Mouse (Mus musculus) myocyte (in vitro differentiated cells): ENCODE data around the gene Lamtor2. TPM values are rescaled to one million over a fixed set of nuclear protein-coding genes. Genes with fewer than 3 reads are reported as not detected.

Experiments
- H3K27me3 ChIP-seq: one replicate; pipeline ENCODE4 v1.6.1; 2011; ENCODE audit not compliant: control insufficient read depth, insufficient read depth, insufficient read length
- H3K36me3 ChIP-seq: one replicate; pipeline ENCODE4 v1.6.1; 2011; ENCODE audit not compliant: control insufficient read depth, insufficient read depth
- H3K4me2 ChIP-seq: one replicate; pipeline ENCODE4 v1.6.1; 2011; ENCODE audit warnings: low read depth, control low read depth
- H3K4me3 ChIP-seq: one replicate; pipeline ENCODE4 v1.5.1; 2011; ENCODE audit warnings: mild to moderate bottlenecking, control low read depth, moderate library complexity
- H3K79me2 ChIP-seq: one replicate; pipeline ENCODE4 v1.6.1; 2011; ENCODE audit not compliant: control insufficient read depth, insufficient read depth
- H3ac ChIP-seq: one replicate; pipeline ENCODE4 v1.6.1; 2011; ENCODE audit not compliant: control insufficient read depth, insufficient read length
- CEBPB ChIP-seq: IDR thresholded peaks from 2 replicates; pipeline ENCODE4 v1.6.1; 2011; ENCODE audit warnings: mild to moderate bottlenecking, moderate library complexity; ENCODE audit not compliant: poor library complexity, insufficient read depth, severe bottlenecking
- E2F4 ChIP-seq: IDR thresholded peaks from one replicate; pipeline ENCODE4 v1.6.1; 2011; ENCODE audit warnings: mild to moderate bottlenecking, control low read depth, moderate library complexity; ENCODE audit not compliant: insufficient read depth
- MAX ChIP-seq: IDR thresholded peaks from one replicate; pipeline ENCODE4 v1.6.1; 2011; ENCODE audit warnings: low read depth, mild to moderate bottlenecking, control low read depth
- MYOD1 ChIP-seq, 3 experiments: IDR thresholded peaks; one replicate each; pipeline ENCODE4 v1.6.1; 2011; ENCODE audit warnings: control low read depth in 2 of 3, low read depth in 2 of 3, mild to moderate bottlenecking in 2 of 3, moderate library complexity in 1 of 3; ENCODE audit not compliant: insufficient read length in 2 of 3, control insufficient read depth in 1 of 3
- MYOG ChIP-seq, 3 experiments: IDR thresholded peaks; one replicate each; pipeline ENCODE4 v1.6.1; 2011; ENCODE audit warnings: control low read depth in 2 of 3, low read depth in 2 of 3, mild to moderate bottlenecking in 2 of 3; ENCODE audit not compliant: insufficient read length in 2 of 3, control insufficient read depth in 1 of 3, insufficient read depth in 1 of 3
- POLR2A ChIP-seq: IDR thresholded peaks from one replicate; pipeline ENCODE4 v1.6.1; 2011; ENCODE audit warnings: low read depth, mild to moderate bottlenecking, control low read depth, moderate library complexity; ENCODE audit not compliant: insufficient read length
- POLR2AphosphoS2 ChIP-seq: IDR thresholded peaks from one replicate; pipeline ENCODE4 v1.6.1; 2011; ENCODE audit warnings: low read depth, control low read depth; ENCODE audit not compliant: insufficient read length
- REST ChIP-seq: IDR thresholded peaks from one replicate; pipeline ENCODE4 v1.6.1; 2011; ENCODE audit warnings: mild to moderate bottlenecking, control low read depth, moderate library complexity; ENCODE audit not compliant: insufficient read depth, insufficient read length
- SRF ChIP-seq: IDR thresholded peaks from one replicate; pipeline ENCODE4 v1.6.1; 2011; ENCODE audit warnings: low read depth; ENCODE audit not compliant: control insufficient read depth, insufficient read length
- TCF12 ChIP-seq: IDR thresholded peaks from one replicate; pipeline ENCODE4 v1.6.1; 2011; ENCODE audit warnings: mild to moderate bottlenecking, control low read depth; ENCODE audit not compliant: poor library complexity, insufficient read depth, severe bottlenecking
- TCF3 ChIP-seq: IDR thresholded peaks from one replicate; pipeline ENCODE4 v1.6.1; 2011; ENCODE audit warnings: low read depth, control low read depth; ENCODE audit not compliant: insufficient read length
- USF1 ChIP-seq: IDR thresholded peaks from one replicate; pipeline ENCODE4 v1.6.1; 2011; ENCODE audit warnings: low read depth, mild to moderate bottlenecking, control low read depth, moderate library complexity
- polyA plus RNA-seq: library from polyadenylated mRNA; unstranded; fragments of >200 nt; fragmentation: generic; extraction: Trizol; gene quantifications from one replicate; pipeline ENCODE4 v1.2.1, GENCODE M21; 2012; ENCODE audit warnings: missing spikeins

The Lamtor2 gene
- polyA plus RNA-seq, 1 experiment, result 165 TPM

DNA sequence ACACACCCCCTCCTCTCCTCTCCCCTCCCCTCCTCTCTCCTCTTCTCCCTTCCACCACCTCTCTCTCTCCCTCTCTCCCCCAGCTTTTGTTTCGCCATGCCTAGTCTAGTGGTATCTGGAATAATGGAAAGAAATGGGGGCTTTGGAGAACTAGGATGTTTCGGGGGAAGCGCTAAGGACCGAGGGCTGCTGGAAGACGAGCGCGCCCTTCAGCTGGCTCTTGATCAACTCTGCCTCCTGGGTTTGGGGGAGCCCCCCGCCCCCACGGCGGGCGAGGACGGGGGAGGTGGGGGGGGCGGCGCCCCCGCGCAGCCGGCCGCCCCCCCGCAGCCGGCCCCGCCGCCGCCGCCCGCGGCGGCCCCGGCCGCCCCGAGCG, 20.6 kb downstream of the Lamtor2 start, which contains the start of gene Mex3a:
TSS of gene Mex3a (plus strand) at position 97 of the 376 bp plus-strand sequence.
- H3K79me2 ChIP-seq, result peaks cover 45% of the 10 kb centered on the region
- H3K36me3 ChIP-seq, result no peaks in the 10 kb centered on the region
- peak within 1 kb of the TSS; percentile 92 for H3K4me2 ChIP-seq
- TF ChIP-seq MYOG (IDR thresholded peaks at IDR 0.05; ENCODE audit: control insufficient read depth in 1 of 3, insufficient read depth in 1 of 3, insufficient read length in 2 of 3, low read depth in 2 of 3) (no peak), POLR2A (no peak), SRF (no peak), TCF3 (no peak), MAX (no peak)
- H3K4me3 ChIP-seq, result peak within 1 kb of the TSS; percentile 97
- H3ac ChIP-seq, result peak within 1 kb of the TSS; percentile 72
- H3K27me3 ChIP-seq, result no peaks in the 10 kb centered on the region

DNA sequence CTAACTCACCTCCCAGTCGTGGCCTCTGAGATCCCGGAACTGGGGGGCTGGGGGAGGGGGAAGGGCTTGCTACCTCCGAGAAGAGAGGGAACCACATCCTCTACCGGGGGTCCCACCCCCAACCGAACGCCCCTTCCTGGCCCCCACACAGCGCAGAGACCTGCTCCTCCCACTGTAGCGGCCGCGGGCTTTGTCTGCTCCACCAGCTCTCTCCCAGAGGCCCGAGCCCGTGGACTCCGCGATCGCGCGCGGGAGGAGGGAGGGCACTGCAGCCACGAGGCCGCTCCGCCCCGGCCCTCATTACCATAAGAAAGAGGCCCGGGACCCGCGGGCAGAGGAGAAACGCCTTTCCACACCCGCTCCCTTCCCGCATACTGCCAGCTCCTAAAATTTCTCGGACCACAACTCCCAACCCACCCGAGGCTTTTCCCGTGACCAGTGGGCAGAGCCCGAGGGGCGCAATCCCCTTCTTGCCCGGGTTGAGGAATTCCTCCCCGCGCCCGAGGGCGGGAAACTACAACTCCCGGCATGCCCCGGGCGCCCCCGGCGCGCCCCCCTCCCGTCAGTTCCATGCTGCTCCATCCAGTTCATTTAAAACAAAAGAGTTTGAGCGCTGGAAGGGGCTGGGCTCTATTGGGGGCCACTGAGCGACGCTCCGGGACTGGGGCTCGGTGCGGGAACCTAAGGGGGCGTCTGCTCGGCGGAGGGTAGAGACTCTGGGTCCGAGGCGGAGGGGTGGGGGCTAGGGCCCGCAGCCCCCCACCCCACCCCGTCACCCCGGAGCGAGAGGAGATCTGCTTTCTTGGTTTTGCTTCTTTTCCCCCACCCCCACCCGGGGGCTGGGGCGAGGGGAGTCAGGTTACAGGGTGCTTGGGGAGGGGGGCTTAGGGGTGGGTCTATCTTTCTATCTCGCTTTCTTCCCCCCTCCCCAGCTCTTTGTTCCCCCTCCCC, 21.3 kb downstream of the Lamtor2 start:
- no peaks in the 10 kb centered on the region for H3K36me3 ChIP-seq
- TF ChIP-seq POLR2AphosphoS2 (peak; percentile 31), REST (no peak), USF1 (no peak), MAX (no peak), POLR2A (peak; percentile 64), MYOD1 (IDR thresholded peaks at IDR 0.05; ENCODE audit: control insufficient read depth in 1 of 3, insufficient read length in 2 of 3, low read depth in 2 of 3) (no peak), SRF (no peak), TCF3 (no peak)
- peak overlapping the region; percentile 92 for H3K4me2 ChIP-seq
- H3K27me3 ChIP-seq, result no peaks in the 10 kb centered on the region
- peaks cover 45% of the 10 kb centered on the region for H3K79me2 ChIP-seq
- peak overlapping the region; percentile 97 for H3K4me3 ChIP-seq
- peak overlapping the region; percentile 72 for H3ac ChIP-seq

DNA sequence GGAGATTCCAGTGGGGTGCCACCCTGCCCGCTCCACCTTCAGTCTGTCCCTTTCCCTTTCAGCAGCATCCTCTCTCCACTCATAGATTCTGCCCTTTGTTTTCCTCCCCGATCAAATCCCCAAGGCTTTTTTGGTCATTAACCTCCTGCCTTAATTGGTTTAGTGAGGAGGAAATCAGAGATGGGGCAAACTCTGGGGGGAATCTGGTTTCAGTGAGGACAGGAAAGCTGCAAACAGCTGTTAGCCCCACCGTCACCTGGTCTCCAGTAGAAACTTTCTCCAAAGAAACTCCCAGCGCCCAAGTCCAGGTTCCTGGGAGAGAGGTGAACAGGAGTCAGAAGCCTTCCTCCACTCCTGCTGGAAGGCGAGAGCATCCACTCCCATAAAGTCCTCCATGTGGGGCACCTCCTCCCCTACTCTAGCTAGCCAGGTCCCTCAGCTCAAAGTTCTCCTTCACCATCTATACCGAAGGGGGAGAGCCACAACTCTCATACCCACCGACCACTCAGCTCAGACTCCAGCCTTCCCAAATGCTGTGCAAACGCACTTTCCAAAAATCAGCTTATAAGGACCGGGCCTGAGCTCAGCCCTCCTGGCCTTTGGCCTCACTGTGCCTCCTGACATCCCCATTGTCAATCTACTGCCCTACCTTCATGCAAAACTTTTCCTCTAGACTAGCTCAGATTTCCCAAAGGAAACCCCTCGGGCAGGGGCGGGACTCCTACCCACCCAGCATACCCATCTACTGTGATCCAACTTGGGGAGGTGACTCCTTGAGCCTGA, 22.6 kb downstream of the Lamtor2 start:
- Histone ChIP-seq H3K4me3 (peak overlapping the region; percentile 97), H3K4me2 (peak overlapping the region; percentile 92), H3ac (peak overlapping the region; percentile 72), H3K27me3 (no peaks in the 10 kb centered on the region), H3K36me3 (no peaks in the 10 kb centered on the region), H3K79me2 (peaks cover 48% of the 10 kb centered on the region)
- no peak for TF ChIP-seq E2F4
- TF ChIP-seq MYOG (IDR thresholded peaks at IDR 0.05; ENCODE audit: control insufficient read depth in 1 of 3, insufficient read depth in 1 of 3, insufficient read length in 2 of 3, low read depth in 2 of 3), result no peak
- no peak for TF ChIP-seq POLR2A
- no peak for TF ChIP-seq MYOD1 (IDR thresholded peaks at IDR 0.05; ENCODE audit: control insufficient read depth in 1 of 3, insufficient read length in 2 of 3, low read depth in 2 of 3)
- no peak for TF ChIP-seq TCF12
- TF ChIP-seq MAX, result no peak
- no peak for TF ChIP-seq TCF3

DNA sequence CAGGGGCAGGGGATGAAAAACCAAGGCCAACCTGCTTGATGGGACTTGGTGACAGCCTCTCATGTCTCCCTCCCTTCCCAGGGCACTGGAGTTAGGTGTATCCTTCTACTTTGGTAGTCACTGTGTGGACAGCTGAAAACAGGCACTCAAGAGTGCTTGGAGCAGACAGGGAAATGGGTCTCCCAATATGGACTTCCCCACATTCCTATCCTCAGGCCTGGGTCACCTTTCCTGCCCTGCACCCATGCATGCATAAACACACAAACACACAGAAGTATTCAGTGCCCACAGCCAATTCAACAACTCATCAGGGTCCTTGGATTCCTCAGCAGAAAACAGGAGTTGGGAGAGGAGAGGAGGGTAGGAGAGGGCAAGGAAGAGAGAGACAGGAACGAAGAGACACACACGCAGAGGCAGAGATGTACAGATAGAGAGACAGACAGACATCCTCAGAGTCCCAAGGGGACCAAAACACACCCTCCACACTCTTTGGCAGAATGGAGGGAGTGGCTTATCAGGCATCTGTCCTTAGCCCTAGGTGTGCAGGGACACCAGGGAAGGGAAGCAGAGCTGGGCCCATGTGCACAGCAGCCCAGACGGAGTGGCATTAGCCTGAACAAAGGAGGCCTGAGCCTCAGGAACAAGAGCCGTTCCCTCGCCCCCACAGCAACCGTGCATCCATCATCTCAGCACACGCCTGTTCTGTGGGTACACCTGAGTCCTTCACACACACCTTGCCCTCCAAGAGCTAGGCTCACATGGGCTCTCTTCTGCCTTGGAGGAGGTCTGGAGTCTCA, 23.5 kb downstream of the Lamtor2 start:
- H3K36me3 ChIP-seq, result no peaks in the 10 kb centered on the region
- no peak overlapping the region for H3ac ChIP-seq
- TF ChIP-seq SRF (no peak), POLR2A (no peak), MYOD1 (IDR thresholded peaks at IDR 0.05; ENCODE audit: control insufficient read depth in 1 of 3, insufficient read length in 2 of 3, low read depth in 2 of 3) (no peak), USF1 (no peak), MYOG (IDR thresholded peaks at IDR 0.05; ENCODE audit: control insufficient read depth in 1 of 3, insufficient read depth in 1 of 3, insufficient read length in 2 of 3, low read depth in 2 of 3) (no peak)
- peak overlapping the region; percentile 97 for H3K4me3 ChIP-seq
- peak overlapping the region; percentile 26 for H3K4me2 ChIP-seq
- peaks cover 41% of the 10 kb centered on the region for H3K79me2 ChIP-seq
- H3K27me3 ChIP-seq, result no peaks in the 10 kb centered on the region

DNA sequence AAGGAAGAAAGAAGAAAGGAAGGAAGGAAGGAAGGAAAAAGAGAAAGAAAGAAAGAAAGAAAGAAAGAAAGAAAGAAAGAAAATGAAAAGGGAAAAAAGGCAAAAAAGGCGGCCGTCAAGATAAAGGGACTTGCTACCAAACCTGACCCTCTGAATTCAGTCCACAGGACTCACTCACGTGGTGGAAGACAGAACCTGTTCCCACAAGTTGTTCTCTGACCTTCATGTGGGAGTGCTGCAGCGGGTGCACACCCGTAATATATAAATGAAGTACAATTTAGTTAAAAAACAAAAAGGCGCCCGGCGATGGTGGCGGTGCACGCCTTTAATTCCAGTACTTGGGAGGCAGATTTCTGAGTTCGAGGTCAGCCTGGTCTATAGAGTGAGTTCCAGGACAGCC, 24.2 kb downstream of the Lamtor2 start:
- Histone ChIP-seq H3K36me3 (no peaks in the 10 kb centered on the region), H3K4me3 (no peak overlapping the region), H3K4me2 (no peak overlapping the region), H3K79me2 (peaks cover 40% of the 10 kb centered on the region), H3ac (no peak overlapping the region), H3K27me3 (no peaks in the 10 kb centered on the region)
- TF ChIP-seq POLR2AphosphoS2, result no peak
- TF ChIP-seq REST, result no peak
- no peak for TF ChIP-seq CEBPB
- TF ChIP-seq TCF12, result no peak
- TF ChIP-seq TCF3, result no peak
- no peak for TF ChIP-seq MYOG (IDR thresholded peaks at IDR 0.05; ENCODE audit: control insufficient read depth in 1 of 3, insufficient read depth in 1 of 3, insufficient read length in 2 of 3, low read depth in 2 of 3)
- no peak for TF ChIP-seq MAX
- no peak for TF ChIP-seq SRF
- TF ChIP-seq USF1, result no peak
- no peak for TF ChIP-seq E2F4
- no peak for TF ChIP-seq POLR2A
- TF ChIP-seq MYOD1 (IDR thresholded peaks at IDR 0.05; ENCODE audit: control insufficient read depth in 1 of 3, insufficient read length in 2 of 3, low read depth in 2 of 3), result no peak
